Mouse (Mus musculus) forebrain, embryonic 13.5 days (tissue): ENCODE measurements at regions not wholly inside any gene's neighbourhood (a gene's known extent, or its start where the extent isn't known, plus 50 kb on each side); places are given as distances from the start of the nearest gene placed in this dataset.
"Not testable (repeated sequence)": the region's sequence is repeated elsewhere in the genome, so short reads cannot be mapped to it uniquely, and the experiment has no call there.

Experiments used
- ATAC-seq: fragments of 200-750 bp; cut with Nextera tagmentation; 2 replicates; pipeline ENCODE4 v1.8.0; 2017
- H3K27ac ChIP-seq: fragments of 300-500 bp; sonication (generic); 2 replicates; pipeline ENCODE4 v1.5.1; 2015; ENCODE audit warnings: inconsistent platforms, mild to moderate bottlenecking, moderate library complexity
- H3K27me3 ChIP-seq: fragments of 300-500 bp; sonication (generic); 2 replicates; pipeline ENCODE4 v1.6.1; 2015; ENCODE audit warnings: mild to moderate bottlenecking, inconsistent platforms
- H3K36me3 ChIP-seq: fragments of 300-500 bp; sonication (generic); 2 replicates; pipeline ENCODE4 v1.6.1; 2015; ENCODE audit warnings: mild to moderate bottlenecking, inconsistent platforms; ENCODE audit not compliant: poor library complexity, severe bottlenecking
- H3K4me1 ChIP-seq: fragments of 300-500 bp; sonication (generic); 2 replicates; pipeline ENCODE4 v1.6.1; 2015; ENCODE audit warnings: inconsistent platforms
- H3K4me2 ChIP-seq: fragments of 300-500 bp; sonication (generic); 2 replicates; pipeline ENCODE4 v1.6.1; 2015; ENCODE audit warnings: inconsistent platforms, mild to moderate bottlenecking, moderate library complexity
- H3K4me3 ChIP-seq: fragments of 300-500 bp; sonication (generic); 2 replicates; pipeline ENCODE4 v1.5.1; 2015; ENCODE audit warnings: mild to moderate bottlenecking, inconsistent platforms
- H3K9ac ChIP-seq: fragments of 300-500 bp; sonication (generic); 2 replicates; pipeline ENCODE4 v1.6.1; 2015; ENCODE audit warnings: mild to moderate bottlenecking, inconsistent platforms
- H3K9me3 ChIP-seq: fragments of 300-500 bp; sonication (generic); replicated peaks from 2 replicates; pipeline ENCODE4 v1.6.1; 2016; ENCODE audit warnings: inconsistent platforms
- WGBS: fragments of 180-500 bp; shearing (Covaris S2); methylation state at CpG from one replicate; pipeline ENCODE4 v1.1.7; 2015; 5-methylcytosine and 5-hydroxymethylcytosine counted together

- 56% methylated on average over 13 of the region's 13 CpGs for WGBS
- no peaks in the 10 kb centered on the region for H3K9me3 ChIP-seq
- peak overlapping the region; percentile 22; the same call in 1 of the 2 replicates for H3K4me2 ChIP-seq
- no peak overlapping the region for H3K4me3 ChIP-seq
- H3K4me1 ChIP-seq: no peaks in the 10 kb centered on the region
- peak; percentile 96 for ATAC-seq
- H3K9ac ChIP-seq: no peak overlapping the region
- no peaks in the 10 kb centered on the region for H3K27me3 ChIP-seq
- H3K27ac ChIP-seq: peak overlapping the region; percentile 25; the same call in 1 of the 2 replicates
- H3K36me3 ChIP-seq: no peaks in the 10 kb centered on the region
These were observed 76.6 kb upstream of the Ptgfr start for GRCm38 (mm10) chr3:151914010-151914513.

- not testable (repeated sequence) for H3K9me3 ChIP-seq, ATAC-seq, H3K27ac ChIP-seq, H3K27me3 ChIP-seq, H3K36me3 ChIP-seq, H3K9ac ChIP-seq, H3K4me1 ChIP-seq, H3K4me2 ChIP-seq, H3K4me3 ChIP-seq
- 86% methylated on average over 11 of the region's 11 CpGs for WGBS
These were observed 74.9 kb upstream of the Ptgfr start for GRCm38 (mm10) chr3:151912292-151912691.

DNA sequence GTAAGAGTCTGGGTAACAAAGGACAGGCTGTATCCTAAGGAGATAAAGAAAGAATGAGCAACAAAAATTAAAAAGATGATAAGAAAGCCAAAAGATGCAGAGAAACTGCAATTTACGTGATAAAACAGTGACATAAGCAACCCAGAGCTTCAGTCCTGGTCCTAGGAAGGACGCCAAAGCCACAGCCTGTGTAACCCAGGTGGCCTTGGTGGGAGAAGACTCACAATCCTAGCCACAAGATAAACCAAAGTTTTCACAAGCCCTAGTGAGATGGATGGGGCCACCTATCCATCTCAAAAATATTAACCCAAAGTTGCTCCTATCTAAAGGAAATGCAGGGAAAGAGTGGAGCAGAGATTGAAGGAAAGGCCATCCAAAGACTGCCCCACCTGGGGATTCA lies 73.4 kb upstream of the Ptgfr start:
- ATAC-seq: no peak
- Histone ChIP-seq H3K27me3 (no peaks in the 10 kb centered on the region), H3K9ac (no peak overlapping the region), H3K27ac (no peak overlapping the region), H3K4me1 (no peaks in the 10 kb centered on the region), H3K4me3 (no peak overlapping the region), H3K36me3 (no peaks in the 10 kb centered on the region), H3K9me3 (no peaks in the 10 kb centered on the region), H3K4me2 (no peak overlapping the region)
- WGBS: 84% methylated on average over 2 of the region's 2 CpGs

- no peaks in the 10 kb centered on the region for H3K9me3 ChIP-seq
- no peak overlapping the region for H3K27ac ChIP-seq
- no peak for ATAC-seq
- H3K9ac ChIP-seq: no peak overlapping the region
- H3K4me3 ChIP-seq: no peak overlapping the region
- no peaks in the 10 kb centered on the region for H3K27me3 ChIP-seq
- H3K36me3 ChIP-seq: no peaks in the 10 kb centered on the region
- H3K4me1 ChIP-seq: no peaks in the 10 kb centered on the region
- no peak overlapping the region for H3K4me2 ChIP-seq
- WGBS: 79% methylated on average over 3 of the region's 3 CpGs
These were observed 71.9 kb upstream of the Ptgfr start for GRCm38 (mm10) chr3:151909344-151909743.

- no peaks in the 10 kb centered on the region for H3K4me1 ChIP-seq
- no peaks in the 10 kb centered on the region for H3K36me3 ChIP-seq
- H3K27ac ChIP-seq: no peak overlapping the region
- H3K4me3 ChIP-seq: no peak overlapping the region
- no peak overlapping the region for H3K9ac ChIP-seq
- H3K4me2 ChIP-seq: no peak overlapping the region
- no peak for ATAC-seq
- no peaks in the 10 kb centered on the region for H3K9me3 ChIP-seq
- no peaks in the 10 kb centered on the region for H3K27me3 ChIP-seq
These were observed 71.5 kb upstream of the Ptgfr start for GRCm38 (mm10) chr3:151908886-151909285.

DNA sequence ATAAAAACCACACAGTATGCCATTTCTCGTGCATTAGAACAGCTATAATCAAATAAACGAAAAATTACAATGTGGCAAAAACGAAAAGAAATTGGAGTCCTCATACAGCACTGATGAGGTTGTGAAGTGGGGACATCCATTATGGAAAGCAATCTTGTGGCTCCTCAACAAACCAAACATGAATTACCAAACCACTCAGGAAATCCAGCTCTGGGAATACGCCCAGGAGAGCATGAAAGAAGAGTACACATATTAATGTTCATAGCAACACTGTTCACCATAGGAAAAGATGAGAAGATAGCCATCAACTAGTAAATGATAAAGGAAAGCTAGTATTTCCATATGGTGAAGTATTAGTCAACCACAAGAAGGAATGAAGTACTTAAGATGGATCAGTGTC lies 68.3 kb upstream of the Ptgfr start:
- no peak for ATAC-seq
- no peaks in the 10 kb centered on the region for H3K27me3 ChIP-seq
- H3K36me3 ChIP-seq: no peaks in the 10 kb centered on the region
- H3K9ac ChIP-seq: no peak overlapping the region
- no peak overlapping the region for H3K4me3 ChIP-seq
- H3K4me1 ChIP-seq: no peaks in the 10 kb centered on the region
- no peak overlapping the region for H3K27ac ChIP-seq
- 88% methylated on average over 4 of the region's 4 CpGs for WGBS
- no peak overlapping the region for H3K4me2 ChIP-seq
- H3K9me3 ChIP-seq: no peaks in the 10 kb centered on the region

DNA sequence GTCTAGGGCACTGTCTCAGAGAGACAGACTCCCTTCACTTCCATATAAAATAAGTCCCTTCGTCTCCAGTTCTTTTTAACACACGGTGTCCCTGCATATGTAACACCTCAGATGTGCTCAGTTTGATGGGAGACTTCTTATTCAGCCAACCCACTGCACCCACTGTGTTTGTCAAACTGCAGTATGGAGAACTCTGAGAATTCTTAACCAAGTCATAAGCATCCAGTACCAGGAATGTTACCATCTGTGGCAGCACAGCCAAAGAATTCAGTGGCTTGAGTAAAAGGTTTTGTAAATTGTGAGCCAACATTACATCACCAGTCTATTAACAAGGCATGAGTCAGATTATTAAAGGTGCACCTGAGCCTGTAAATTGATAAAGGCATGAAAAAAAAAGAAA lies 65.7 kb upstream of the Ptgfr start:
- no peaks in the 10 kb centered on the region for H3K4me1 ChIP-seq
- no peak overlapping the region for H3K27ac ChIP-seq
- H3K4me2 ChIP-seq: no peak overlapping the region
- no peaks in the 10 kb centered on the region for H3K27me3 ChIP-seq
- 82% methylated on average over 2 of the region's 2 CpGs for WGBS
- H3K4me3 ChIP-seq: no peak overlapping the region
- H3K9ac ChIP-seq: no peak overlapping the region
- H3K36me3 ChIP-seq: no peaks in the 10 kb centered on the region
- ATAC-seq: peak; percentile 8; the same call in 1 of the 2 replicates
- no peaks in the 10 kb centered on the region for H3K9me3 ChIP-seq

GRCm38 (mm10) chr3:151902216-151902827 lies 64.9 kb upstream of the Ptgfr start:
- H3K4me3 ChIP-seq: no peak overlapping the region
- ATAC-seq: no peak
- 93% methylated on average over 13 of the region's 13 CpGs for WGBS

GRCm38 (mm10) chr3:151899676-151900075 lies 62.2 kb upstream of the Ptgfr start:
- ATAC-seq: no peak
- no peak overlapping the region for H3K4me3 ChIP-seq
- WGBS: 83% methylated on average over 6 of the region's 6 CpGs
- H3K4me1 ChIP-seq: no peaks in the 10 kb centered on the region
- no peak overlapping the region for H3K4me2 ChIP-seq
- no peaks in the 10 kb centered on the region for H3K9me3 ChIP-seq
- no peaks in the 10 kb centered on the region for H3K36me3 ChIP-seq
- H3K9ac ChIP-seq: no peak overlapping the region
- H3K27ac ChIP-seq: no peak overlapping the region
- no peaks in the 10 kb centered on the region for H3K27me3 ChIP-seq

More at GRCm38 (mm10) chr3:151902216-151902827, 64.9 kb upstream of the Ptgfr start:
- Histone ChIP-seq H3K4me2 (no peak overlapping the region), H3K27ac (no peak overlapping the region), H3K9ac (no peak overlapping the region), H3K4me1 (no peaks in the 10 kb centered on the region), H3K36me3 (no peaks in the 10 kb centered on the region), H3K9me3 (no peaks in the 10 kb centered on the region), H3K27me3 (no peaks in the 10 kb centered on the region)

GRCm38 (mm10) chr3:151899094-151899493 lies 61.7 kb upstream of the Ptgfr start:
- H3K27ac ChIP-seq: no peak overlapping the region

DNA sequence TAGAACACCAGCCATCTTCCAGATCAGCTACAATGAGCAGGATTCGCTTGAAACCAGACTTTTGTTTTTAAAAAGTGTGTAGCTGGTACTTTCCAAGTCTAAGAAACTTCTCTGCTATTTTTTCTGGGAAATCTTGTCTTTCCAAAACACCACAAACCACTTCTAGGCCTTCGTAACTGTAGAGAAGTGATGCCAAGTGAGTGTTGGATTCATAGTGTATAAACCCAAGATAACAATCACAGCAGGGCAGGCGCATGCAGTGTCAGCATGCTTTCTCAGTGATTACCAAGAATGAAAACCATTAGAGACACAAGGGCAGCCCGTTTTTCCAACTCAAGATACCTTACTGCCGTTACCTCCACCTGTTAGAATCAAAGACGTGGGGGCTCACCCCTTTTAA lies 58.9 kb upstream of the Ptgfr start:
- Histone ChIP-seq H3K27ac (no peak overlapping the region), H3K27me3 (no peaks in the 10 kb centered on the region), H3K4me1 (0 out of 2 replicates have a peak, but pooled peaks cover 4% of the 10 kb centered on the region), H3K4me2 (no peak overlapping the region), H3K36me3 (no peaks in the 10 kb centered on the region), H3K9ac (no peak overlapping the region), H3K9me3 (no peaks in the 10 kb centered on the region), H3K4me3 (no peak overlapping the region)
- no peak for ATAC-seq
- WGBS: 89% methylated on average over 6 of the region's 6 CpGs

More at GRCm38 (mm10) chr3:151899094-151899493, 61.7 kb upstream of the Ptgfr start:
- ATAC-seq: no peak
- Histone ChIP-seq H3K9me3 (no peaks in the 10 kb centered on the region), H3K4me3 (no peak overlapping the region), H3K4me1 (no peaks in the 10 kb centered on the region), H3K9ac (no peak overlapping the region), H3K36me3 (no peaks in the 10 kb centered on the region), H3K4me2 (no peak overlapping the region), H3K27me3 (no peaks in the 10 kb centered on the region)
- 91% methylated on average over 4 of the region's 4 CpGs for WGBS

DNA sequence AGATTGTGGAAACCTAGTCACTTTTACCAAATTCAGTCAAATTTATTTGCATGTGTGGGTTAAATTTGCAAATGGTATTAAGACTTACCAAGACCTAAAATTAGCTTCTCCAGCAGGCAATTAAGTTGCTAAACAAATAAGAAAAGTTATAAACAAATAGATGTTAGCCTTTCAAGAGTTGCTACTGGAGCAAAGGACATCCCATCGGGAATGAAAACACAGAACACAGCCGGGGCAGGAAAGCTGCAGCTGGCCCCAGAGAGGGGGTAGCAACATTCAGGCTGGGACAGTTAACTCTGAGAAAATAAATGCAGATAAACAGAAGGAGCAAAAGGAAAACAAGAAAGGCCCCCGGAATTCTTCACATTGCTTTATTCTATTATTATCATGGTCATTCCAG lies 57.3 kb upstream of the Ptgfr start:
- Histone ChIP-seq H3K27me3 (no peaks in the 10 kb centered on the region), H3K4me2 (no peak overlapping the region), H3K36me3 (no peaks in the 10 kb centered on the region)

More for the DNA sequence above, 57.3 kb upstream of the Ptgfr start:
- Histone ChIP-seq H3K27ac (no peak overlapping the region), H3K9me3 (no peaks in the 10 kb centered on the region), H3K4me3 (no peak overlapping the region), H3K9ac (no peak overlapping the region), H3K4me1 (0 out of 2 replicates have a peak, but pooled peaks cover 4% of the 10 kb centered on the region)
- no peak for ATAC-seq
- WGBS: 79% methylated on average over 3 of the region's 3 CpGs
